Mouse (Mus musculus) myocyte (in vitro differentiated cells): ENCODE results near the gene Cldn10.

Experiments used
- CEBPB ChIP-seq: IDR thresholded peaks from 2 replicates; pipeline ENCODE4 v1.6.1; 2011; ENCODE audit warnings: mild to moderate bottlenecking, moderate library complexity; ENCODE audit not compliant: poor library complexity, insufficient read depth, severe bottlenecking
- E2F4 ChIP-seq: IDR thresholded peaks from one replicate; pipeline ENCODE4 v1.6.1; 2011; ENCODE audit warnings: mild to moderate bottlenecking, control low read depth, moderate library complexity; ENCODE audit not compliant: insufficient read depth
- MAX ChIP-seq: IDR thresholded peaks from one replicate; pipeline ENCODE4 v1.6.1; 2011; ENCODE audit warnings: low read depth, mild to moderate bottlenecking, control low read depth
- MYOG ChIP-seq, 3 experiments: IDR thresholded peaks; one replicate each; pipeline ENCODE4 v1.6.1; 2011; ENCODE audit warnings: control low read depth in 2 of 3, low read depth in 2 of 3, mild to moderate bottlenecking in 2 of 3; ENCODE audit not compliant: insufficient read length in 2 of 3, control insufficient read depth in 1 of 3, insufficient read depth in 1 of 3
- POLR2A ChIP-seq: IDR thresholded peaks from one replicate; pipeline ENCODE4 v1.6.1; 2011; ENCODE audit warnings: low read depth, mild to moderate bottlenecking, control low read depth, moderate library complexity; ENCODE audit not compliant: insufficient read length
- POLR2AphosphoS2 ChIP-seq: IDR thresholded peaks from one replicate; pipeline ENCODE4 v1.6.1; 2011; ENCODE audit warnings: low read depth, control low read depth; ENCODE audit not compliant: insufficient read length
- REST ChIP-seq: IDR thresholded peaks from one replicate; pipeline ENCODE4 v1.6.1; 2011; ENCODE audit warnings: mild to moderate bottlenecking, control low read depth, moderate library complexity; ENCODE audit not compliant: insufficient read depth, insufficient read length
- SRF ChIP-seq: IDR thresholded peaks from one replicate; pipeline ENCODE4 v1.6.1; 2011; ENCODE audit warnings: low read depth; ENCODE audit not compliant: control insufficient read depth, insufficient read length
- TCF3 ChIP-seq: IDR thresholded peaks from one replicate; pipeline ENCODE4 v1.6.1; 2011; ENCODE audit warnings: low read depth, control low read depth; ENCODE audit not compliant: insufficient read length
- USF1 ChIP-seq: IDR thresholded peaks from one replicate; pipeline ENCODE4 v1.6.1; 2011; ENCODE audit warnings: low read depth, mild to moderate bottlenecking, control low read depth, moderate library complexity

- TF ChIP-seq POLR2A (no peak), USF1 (no peak), TCF3 (no peak), POLR2AphosphoS2 (no peak), MAX (no peak), E2F4 (no peak), REST (no peak), CEBPB (no peak), MYOG (IDR thresholded peaks at IDR 0.05; ENCODE audit: control insufficient read depth in 1 of 3, insufficient read depth in 1 of 3, insufficient read length in 2 of 3, low read depth in 2 of 3) (no peak), SRF (no peak)
Observed at GRCm38 (mm10) chr14:118794893-118795292, 7.2 kb downstream of the Cldn10 start.
